Mouse (Mus musculus): Measurements from ENCODE around the gene Gpr146. TPM values are rescaled to one million over a fixed set of nuclear protein-coding genes. Genes with fewer than 3 reads are reported as not detected.

The Gpr146 gene
- total RNA-seq, 2 experiments from 2014 or later, result 10.4 to 10.7 TPM

Small RNA genes lying within 50 kb of the gene (microRNA-seq; reads per million reads assigned to microRNA genes)
- 310 reads per million, percentile 61 among the genes with 10 or more reads in this experiment for gene Mir339

Other genes with a start within 250 kb of the Gpr146 start
- gene Prkar1b, start 227.7 kb upstream of the Gpr146 start, total RNA-seq (2021), result 10 to 100 TPM; 23.1 to 31.3 TPM
- gene Dnaaf5, start 227.5 kb upstream of the Gpr146 start, total RNA-seq (2021), result 10 to 100 TPM; 15.8 to 16.1 TPM
- 10 to 100 TPM; 78.5 to 81.6 TPM for gene Sun1, start 177.1 kb upstream of the Gpr146 start, total RNA-seq (2021)
- gene Get4, start 125.4 kb upstream of the Gpr146 start, total RNA-seq (2021), result 100 to 1,000 TPM; 102 to 118 TPM
- 1 to 10 TPM; 6.2 to 8.0 TPM for gene Adap1, start 52.1 kb upstream of the Gpr146 start, total RNA-seq (2021)
- 10 to 100 TPM; 62.9 to 65.6 TPM for gene Cox19, start 26.3 kb upstream of the Gpr146 start, total RNA-seq (2021)
- gene Cyp2w1, start 25.1 kb upstream of the Gpr146 start, total RNA-seq (2021), result not detected
- under 1 TPM; 0.48 to 0.93 TPM for gene C130050O18Rik, start 27.6 kb downstream of the Gpr146 start, total RNA-seq (2021)
- gene Gper1, start 45.5 kb downstream of the Gpr146 start, total RNA-seq (2021), result 1 to 10 TPM; 6.0 to 7.4 TPM
- 10 to 100 TPM; 18.8 to 19.7 TPM for gene 3110082I17Rik, start 82.8 kb downstream of the Gpr146 start, total RNA-seq (2021)
- gene Zfand2a, start 106.9 kb downstream of the Gpr146 start, total RNA-seq (2021), result 10 to 100 TPM; 26.7 to 29.7 TPM
- gene Uncx, start 165.8 kb downstream of the Gpr146 start, total RNA-seq (2021), result 1 to 10 TPM in 1 of 2 experiments, under 1 TPM in 1; 0.42 to 3.8 TPM

Data from adrenal gland, postnatal 4 days (tissue).